Mouse (Mus musculus) CH12.LX (cell line): ENCODE data around the gene Olfr837.

ENCODE experiments used
- BHLHE40 ChIP-seq: IDR thresholded peaks from 2 replicates; pipeline ENCODE4 v1.6.1; 2011; ENCODE audit warnings: mild to moderate bottlenecking, low read depth, low read length, improper control_type of control experiment
- CHD2 ChIP-seq: IDR thresholded peaks from 2 replicates; pipeline ENCODE4 v1.6.1; 2011; ENCODE audit warnings: low read length, improper control_type of control experiment
- CTCF ChIP-seq, 2 experiments: IDR thresholded peaks in 1 of 2; conservative IDR thresholded peaks in 1 of 2; 2 replicates each; pipeline ENCODE4 v1.5.1; 2011 to 2012; ENCODE audit warnings: low read depth in 2 of 2, low read length in 2 of 2, improper control_type of control experiment in 1 of 2, inconsistent platforms in 1 of 2, mild to moderate bottlenecking in 1 of 2, moderate library complexity in 1 of 2
- ELF1 ChIP-seq: IDR thresholded peaks from 2 replicates; pipeline ENCODE4 v1.6.1; 2014; ENCODE audit warnings: low read depth, mild to moderate bottlenecking, inconsistent platforms, low read length, improper control_type of control experiment
- EP300 ChIP-seq: IDR thresholded peaks from 2 replicates; pipeline ENCODE4 v1.6.1; 2011; ENCODE audit warnings: low read length, improper control_type of control experiment
- MAFK ChIP-seq: IDR thresholded peaks from 2 replicates; pipeline ENCODE4 v1.6.1; 2011; ENCODE audit warnings: low read length, improper control_type of control experiment; ENCODE audit not compliant: insufficient replicate concordance
- MAZ ChIP-seq: IDR thresholded peaks from 2 replicates; pipeline ENCODE4 v1.6.1; 2012; ENCODE audit warnings: low read depth, mild to moderate bottlenecking, inconsistent platforms, low read length, improper control_type of control experiment, moderate library complexity
- NELFE ChIP-seq: IDR thresholded peaks from 2 replicates; pipeline ENCODE4 v1.6.1; 2011; ENCODE audit warnings: low read depth, low read length, improper control_type of control experiment
- NRF1 ChIP-seq: IDR thresholded peaks from 2 replicates; pipeline ENCODE4 v1.6.1; 2014; ENCODE audit warnings: low read depth, mild to moderate bottlenecking, inconsistent platforms, low read length, improper control_type of control experiment, moderate library complexity
- POLR2A ChIP-seq: IDR thresholded peaks from 2 replicates; pipeline ENCODE4 v1.6.1; 2011; ENCODE audit warnings: low read depth, mild to moderate bottlenecking, improper control_type of control experiment, low read length
- USF1 ChIP-seq: IDR thresholded peaks from 2 replicates; pipeline ENCODE4 v1.6.1; 2014; ENCODE audit warnings: low read depth, mild to moderate bottlenecking, inconsistent platforms, low read length, improper control_type of control experiment
- USF2 ChIP-seq: conservative IDR thresholded peaks from 2 replicates; pipeline ENCODE4 v1.6.1; 2011; ENCODE audit warnings: low read depth, low read length, improper control_type of control experiment
- ZC3H11A ChIP-seq: IDR thresholded peaks from 2 replicates; pipeline ENCODE4 v1.6.1; 2012; ENCODE audit warnings: low read depth, mild to moderate bottlenecking, inconsistent platforms, low read length, improper control_type of control experiment
- ZMIZ1 ChIP-seq: IDR thresholded peaks from 2 replicates; pipeline ENCODE4 v1.6.1; 2012; ENCODE audit warnings: low read depth, mild to moderate bottlenecking, inconsistent platforms, low read length, improper control_type of control experiment

- no peak for TF ChIP-seq POLR2A
- no peak for TF ChIP-seq CTCF (conservative IDR thresholded peaks at IDR 0.05 in 1 of 2, IDR thresholded peaks at IDR 0.05 in 1 of 2; ENCODE audit: low read depth in 2 of 2, low read length in 2 of 2)
- no peak for TF ChIP-seq BHLHE40
- no peak for TF ChIP-seq ZC3H11A
- TF ChIP-seq CHD2 = no peak
- TF ChIP-seq ELF1 = no peak
- TF ChIP-seq USF1 = no peak
- no peak for TF ChIP-seq MAFK
- TF ChIP-seq NELFE = no peak
- TF ChIP-seq NRF1 = no peak
- no peak for TF ChIP-seq EP300
- TF ChIP-seq MAZ = no peak
- TF ChIP-seq USF2 = no peak
- TF ChIP-seq ZMIZ1 = no peak
These were observed 41.1 kb downstream of the Olfr837 start, which contains the start of gene Olfr839-ps1 for GRCm38 (mm10) chr9:19177212-19177611.
